Mouse (Mus musculus) spleen, postnatal 14 days (tissue): Measurements from ENCODE around the gene Miip.

ENCODE experiments used
- DNase-seq, 2 experiments: peaks; one replicate each; pipeline ENCODE4 v3.0.0; 2021 to 2022; ENCODE audit warnings: low spot score in 2 of 2

Gene Miip

DNA sequence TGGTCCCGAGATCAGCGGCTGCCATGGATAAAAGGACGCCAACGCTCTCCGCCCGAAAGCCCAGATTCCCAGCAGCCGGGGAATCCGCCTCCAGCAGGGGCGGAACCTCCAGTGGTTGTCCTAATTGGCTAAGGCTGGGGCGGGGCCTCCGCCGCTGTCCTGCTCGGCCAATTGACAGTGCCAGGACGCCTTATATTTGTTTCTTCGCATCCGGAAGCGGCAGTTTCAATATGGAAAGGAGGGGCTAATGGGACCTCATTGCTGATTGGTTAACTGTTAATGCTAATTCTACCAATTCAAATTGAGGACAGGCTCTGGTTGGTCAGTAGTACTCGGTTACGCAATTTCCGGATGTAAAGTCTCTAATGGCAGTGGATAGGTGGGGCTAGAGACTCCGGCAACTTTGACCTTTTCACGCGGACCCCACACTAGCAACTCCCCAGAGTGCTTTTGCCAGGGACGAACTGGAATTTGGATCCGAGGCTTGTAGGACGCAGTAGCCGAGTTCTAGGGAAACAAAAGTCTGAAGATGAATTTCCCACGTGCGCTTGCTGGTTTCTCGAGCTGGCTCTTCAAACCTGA lies at the start of gene Miip, which contains the start of gene Fv1:
TSS of gene Miip (minus strand) at position 367 of the 582 bp plus-strand sequence.
TSS of gene Fv1 (plus strand) at position 530 of the 582 bp plus-strand sequence.
- peak; percentile 83 to 85 for DNase-seq

DNA sequence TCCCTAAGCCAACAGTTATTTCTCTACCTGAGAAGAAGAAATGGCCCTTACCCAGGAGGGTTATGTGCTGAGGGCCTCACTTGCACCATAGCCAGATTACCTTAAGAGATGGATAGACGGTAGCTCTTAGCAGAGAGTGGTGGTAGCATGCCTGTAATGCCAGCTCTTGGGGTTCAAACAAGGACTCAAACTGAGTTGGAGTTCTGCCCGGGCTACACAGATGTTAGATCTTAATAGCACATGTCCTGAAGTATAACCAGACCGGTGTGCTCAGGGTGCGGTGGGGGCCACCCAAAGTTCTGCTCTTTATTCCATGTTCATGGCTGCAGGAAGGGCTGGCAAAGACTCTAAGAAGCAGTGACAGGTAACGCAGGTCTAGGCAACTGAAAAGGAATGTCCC lies 40.9 kb upstream of the Miip start:
- DNase-seq: no peak

DNA sequence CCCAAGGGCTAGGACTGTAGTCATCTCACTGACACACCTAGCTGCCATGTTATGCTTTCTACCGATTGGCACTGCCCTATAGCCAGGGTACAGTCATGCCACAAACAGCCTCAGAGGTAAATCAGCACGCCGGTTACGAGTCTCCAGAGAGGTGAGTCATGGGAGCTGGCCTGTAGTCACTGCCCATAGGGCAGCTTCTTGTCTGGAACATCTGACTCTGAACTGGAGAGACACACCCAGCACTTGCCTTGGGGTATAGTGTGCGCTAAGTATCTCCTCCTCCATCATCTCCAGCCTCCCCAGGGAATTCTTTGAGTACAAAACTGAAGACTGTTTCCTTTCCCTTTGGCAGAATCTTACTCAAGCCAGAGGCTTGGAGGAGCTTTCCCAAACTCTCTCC lies 37.6 kb upstream of the Miip start:
- no peak for DNase-seq

DNA sequence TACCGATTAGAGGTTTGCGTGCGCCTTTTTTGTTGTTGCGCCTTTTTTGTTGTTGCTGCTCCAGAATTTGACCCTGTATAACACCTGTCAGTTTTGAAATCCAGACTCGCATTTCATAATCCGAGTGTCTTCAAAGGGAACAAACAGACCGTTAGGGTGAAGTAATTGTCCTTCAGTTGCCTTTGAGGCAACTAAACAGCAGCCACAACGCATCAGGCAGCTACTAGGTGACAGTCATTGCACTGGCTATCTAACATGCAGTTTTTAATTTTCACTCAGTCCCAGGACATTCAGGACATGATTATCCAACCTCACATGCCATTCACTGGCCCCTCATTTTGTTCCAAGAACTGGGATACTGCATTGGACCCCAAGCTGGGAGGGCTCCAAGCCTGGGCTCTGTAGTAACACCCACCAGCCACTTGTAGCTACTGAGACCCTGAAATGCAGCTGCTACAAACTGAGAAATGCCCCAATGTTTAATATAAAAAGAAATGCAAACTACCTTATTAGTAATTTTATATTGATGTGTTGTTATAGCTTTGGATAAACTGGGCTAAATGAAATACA lies 36.6 kb upstream of the Miip start:
- no peak for DNase-seq

DNA sequence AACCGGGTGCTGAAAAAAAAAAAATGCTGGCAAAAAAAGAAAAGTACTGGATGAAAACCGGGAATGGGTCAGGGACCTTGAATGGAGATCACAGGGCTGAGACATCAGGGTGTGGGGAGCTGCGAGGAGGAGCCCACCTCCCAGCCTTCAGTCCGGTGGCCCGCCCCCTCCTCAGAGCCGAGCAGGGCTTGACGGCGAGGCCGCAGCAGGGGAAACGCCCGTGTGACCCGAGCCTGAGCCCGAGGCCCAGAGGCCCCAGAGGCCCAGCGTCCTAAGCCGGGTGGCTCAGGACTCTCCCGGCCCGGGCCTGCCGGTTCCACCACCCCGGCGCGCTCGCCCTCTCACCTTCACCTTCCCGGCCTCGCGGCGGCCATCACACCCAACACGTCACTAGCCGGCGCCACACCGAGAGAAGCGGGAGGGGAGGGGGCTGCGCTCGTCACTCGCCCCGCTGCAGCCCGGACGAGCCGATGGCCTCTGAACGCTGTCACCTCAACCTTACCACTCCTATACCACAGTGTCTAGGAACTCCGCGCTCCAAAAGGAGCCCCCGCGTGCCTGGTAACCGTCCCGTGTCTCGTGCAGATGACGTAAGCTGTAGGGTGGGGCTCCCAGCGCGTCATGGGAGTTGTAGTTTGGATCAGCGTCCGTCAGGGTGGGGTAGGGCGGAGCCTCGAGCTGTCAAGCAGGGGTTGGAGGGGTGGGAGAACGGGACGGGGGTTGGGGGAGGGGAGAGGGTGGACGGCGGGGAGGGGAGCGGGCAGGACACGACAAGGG lies 35.9 kb upstream of the Miip start, which contains the start of gene Mfn2:
TSS of gene Mfn2 (minus strand) at position 392 of the 777 bp plus-strand sequence.
- DNase-seq: peak; percentile 71 to 86

DNA sequence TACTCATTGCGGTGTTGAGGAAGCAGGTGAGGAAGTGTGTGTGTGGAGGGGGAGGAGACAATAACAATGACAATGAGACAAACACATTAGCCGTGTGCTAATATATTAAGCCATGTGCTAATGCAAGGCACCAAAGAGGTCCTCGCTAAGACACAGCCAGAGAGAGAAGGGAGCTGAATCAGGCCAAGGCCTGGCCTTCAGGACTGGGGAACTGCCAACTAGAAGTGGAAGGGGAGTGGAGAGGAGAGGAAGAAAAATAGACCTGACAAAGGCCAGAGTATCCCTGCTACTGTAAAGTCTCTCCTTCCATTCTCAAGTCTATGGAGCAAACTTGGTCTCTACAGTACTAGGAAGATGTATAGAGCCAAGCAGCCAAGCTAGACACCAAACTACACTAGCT lies 35.0 kb upstream of the Miip start:
- no peak for DNase-seq

DNA sequence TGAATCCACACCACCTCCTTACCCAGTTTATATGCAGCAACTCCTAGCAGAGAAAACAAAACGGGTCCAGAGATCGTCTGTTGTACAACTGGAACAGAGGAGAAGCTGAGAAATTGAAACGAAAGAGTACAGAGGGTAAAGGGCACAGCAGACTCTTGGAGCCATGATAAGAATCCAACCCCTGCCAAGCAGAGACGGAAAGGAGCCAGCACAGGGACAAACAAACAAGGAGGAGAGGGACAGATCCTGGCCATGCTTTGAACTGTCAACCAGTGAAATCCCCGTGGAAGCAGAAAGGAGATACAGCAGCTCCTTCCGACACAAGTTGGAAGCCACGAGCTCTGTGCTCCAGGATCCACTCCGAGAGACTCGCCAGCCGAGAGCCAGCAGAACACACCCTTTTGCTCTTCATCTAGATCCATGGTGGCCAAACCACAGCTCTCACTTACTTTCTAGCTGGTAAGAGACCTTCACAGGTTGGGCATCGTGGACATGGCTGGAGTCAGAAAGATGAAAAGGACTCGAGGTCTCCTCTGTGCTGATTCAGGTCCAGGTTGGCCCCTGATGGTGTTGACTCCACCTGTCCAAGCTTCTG lies 34.4 kb upstream of the Miip start:
- no peak for DNase-seq

DNA sequence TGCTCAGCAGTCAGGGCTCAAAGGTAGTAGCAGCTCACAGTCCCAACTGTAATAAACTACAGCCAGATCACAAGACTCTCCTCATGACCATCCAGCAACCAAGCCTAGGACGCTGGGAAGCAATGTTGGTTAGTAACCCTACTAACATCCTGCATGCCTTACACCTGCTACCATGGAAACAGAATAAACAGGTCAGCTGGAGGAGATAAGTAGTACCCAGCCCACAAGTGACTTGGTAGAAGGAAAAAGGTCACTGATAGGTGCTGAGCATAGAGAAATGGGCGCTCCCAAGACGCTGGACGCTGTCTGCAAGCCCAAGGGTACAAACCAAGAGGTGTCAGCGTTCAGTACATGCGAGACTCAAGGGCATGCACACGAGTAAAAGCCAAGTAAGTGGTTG lies 31.8 kb upstream of the Miip start:
- DNase-seq: no peak

DNA sequence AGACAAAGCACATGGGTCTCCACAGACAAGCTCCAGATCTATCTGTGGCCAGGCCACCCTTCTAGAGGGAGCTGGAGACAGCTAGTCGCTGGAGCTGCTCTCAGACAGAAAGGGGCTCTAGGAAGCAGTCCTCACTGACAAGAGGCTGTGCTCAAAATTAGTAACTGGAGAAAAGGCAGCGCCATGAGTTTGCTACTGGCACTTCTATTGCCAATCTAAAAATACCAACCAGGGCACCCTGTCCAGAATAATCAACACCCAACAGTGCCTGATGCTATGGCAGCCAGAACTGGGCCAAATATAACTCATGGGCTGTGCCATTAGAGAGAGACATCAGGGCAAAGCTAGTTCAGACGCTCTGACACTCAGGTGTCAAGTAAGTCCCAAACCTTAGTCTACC lies 28.7 kb upstream of the Miip start:
- no peak for DNase-seq

DNA sequence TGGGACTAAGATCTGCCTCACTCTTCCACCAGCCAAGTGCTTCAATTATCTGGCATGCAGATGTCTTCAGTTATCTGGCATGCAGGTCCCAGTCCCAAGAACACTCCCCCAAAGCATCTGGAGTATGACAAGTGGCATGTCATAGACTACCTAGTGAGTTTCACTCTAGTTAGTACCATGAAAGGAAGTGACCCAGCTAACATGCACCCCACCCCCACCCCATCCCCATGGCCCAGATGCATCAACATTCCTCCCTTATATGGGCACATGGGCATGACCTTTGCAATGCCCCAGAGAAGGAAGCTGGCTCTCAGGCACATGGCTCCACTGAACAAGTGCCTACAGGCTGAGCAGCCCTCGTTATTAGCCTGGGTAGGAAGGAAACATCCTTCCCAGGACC lies 27.8 kb upstream of the Miip start:
- DNase-seq: no peak

DNA sequence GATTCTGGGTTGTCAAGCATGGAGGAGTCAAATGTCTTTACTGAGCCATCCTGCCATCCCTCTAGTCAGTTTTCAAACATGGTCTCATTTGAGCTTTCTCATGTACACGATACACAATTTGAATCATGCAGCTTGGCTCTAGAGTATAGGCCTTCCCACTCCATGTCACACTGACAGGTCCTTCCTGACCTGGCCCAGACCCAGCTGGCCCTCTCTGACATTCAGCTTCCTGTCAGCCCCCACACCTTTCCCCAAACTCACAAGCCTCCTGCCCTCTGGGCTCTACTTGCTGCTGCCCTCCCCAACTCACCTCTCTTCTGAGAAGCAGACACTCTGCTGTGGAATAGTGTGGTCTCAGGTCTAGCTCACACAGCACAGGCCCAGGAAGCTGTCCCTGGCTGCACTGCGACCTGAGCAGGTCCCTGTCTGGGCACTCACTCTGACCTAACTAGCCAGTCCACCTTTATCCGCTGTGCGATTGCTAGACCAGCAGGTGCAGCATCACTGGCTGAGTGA lies 27.3 kb upstream of the Miip start:
- DNase-seq: no peak

DNA sequence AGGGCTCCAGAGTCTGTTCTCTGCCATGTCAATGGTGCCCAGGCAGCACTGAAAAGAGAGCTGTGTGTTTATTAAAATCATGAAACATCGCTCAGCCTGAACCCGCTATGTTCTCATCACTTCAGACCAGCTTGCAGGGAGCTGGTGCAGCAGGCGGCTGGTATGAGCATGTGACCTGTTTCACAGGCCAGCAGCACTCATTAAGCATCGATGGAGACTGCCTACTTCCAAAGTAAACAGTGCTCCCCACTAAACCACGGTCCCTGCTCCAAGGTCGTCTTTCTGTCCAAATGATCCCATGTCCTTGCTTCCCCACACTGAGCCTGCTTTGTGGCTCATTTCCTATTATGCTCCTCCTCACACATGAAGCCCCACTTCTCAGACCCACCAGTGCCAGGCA lies 21.7 kb upstream of the Miip start:
- DNase-seq: no peak

DNA sequence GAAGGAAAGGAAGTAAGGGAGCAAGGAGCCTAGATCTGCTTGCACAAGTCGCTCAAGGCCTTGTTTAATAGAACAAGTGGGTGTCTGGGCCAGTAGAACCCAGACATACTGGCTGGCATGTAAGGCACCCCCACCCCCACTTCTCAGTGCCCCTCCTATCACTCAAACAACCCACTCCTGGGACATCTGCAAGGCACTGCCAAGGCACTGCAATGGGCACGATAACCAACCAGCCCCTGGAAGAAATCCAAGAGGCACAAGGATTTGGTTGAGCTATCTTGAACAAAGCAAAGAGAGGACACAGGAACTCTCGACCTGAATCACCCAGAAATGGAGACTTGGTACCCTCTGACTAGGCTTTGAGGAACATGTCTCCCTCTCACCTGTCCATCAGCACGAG lies 19.6 kb upstream of the Miip start:
- no peak for DNase-seq

DNA sequence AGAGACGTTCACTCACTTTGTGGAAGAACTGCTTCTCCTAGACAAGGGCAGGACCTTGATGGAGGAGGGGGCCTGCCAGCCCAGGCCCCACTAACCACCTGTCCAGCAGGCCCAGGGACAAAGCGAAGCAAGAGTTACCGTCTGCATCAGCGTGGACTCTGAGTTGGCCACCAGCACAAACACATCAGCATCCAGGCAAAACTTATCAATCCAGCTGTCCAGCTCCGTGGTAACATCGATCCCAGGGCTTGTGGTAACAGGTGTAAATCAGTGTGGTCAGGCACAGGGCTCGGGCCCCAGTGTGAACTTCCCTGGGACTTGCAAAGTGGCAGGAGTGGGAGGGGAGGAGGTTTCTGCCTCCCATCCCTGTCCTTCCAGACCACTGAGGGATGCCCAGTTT lies 18.7 kb upstream of the Miip start:
- DNase-seq: no peak

DNA sequence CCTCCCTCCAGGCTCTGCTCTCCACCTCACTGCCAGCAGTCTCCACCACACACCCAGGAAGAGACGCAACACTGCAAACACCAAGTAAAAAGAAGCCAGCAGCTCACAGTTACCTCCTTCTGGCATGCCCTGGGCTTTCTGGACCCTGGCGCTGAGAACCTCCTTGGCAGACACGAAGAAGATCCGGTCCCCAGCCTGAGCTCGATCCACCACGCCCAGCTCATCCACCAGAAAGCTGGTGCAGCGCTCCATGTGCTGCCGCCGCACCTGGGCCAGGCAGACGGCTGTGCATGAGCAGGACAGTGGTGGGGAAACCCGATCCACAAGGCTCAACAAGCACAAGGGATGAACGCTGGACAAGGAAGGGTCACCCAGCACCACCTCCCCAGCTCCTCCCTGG lies 17.5 kb upstream of the Miip start:
- no peak for DNase-seq

DNA sequence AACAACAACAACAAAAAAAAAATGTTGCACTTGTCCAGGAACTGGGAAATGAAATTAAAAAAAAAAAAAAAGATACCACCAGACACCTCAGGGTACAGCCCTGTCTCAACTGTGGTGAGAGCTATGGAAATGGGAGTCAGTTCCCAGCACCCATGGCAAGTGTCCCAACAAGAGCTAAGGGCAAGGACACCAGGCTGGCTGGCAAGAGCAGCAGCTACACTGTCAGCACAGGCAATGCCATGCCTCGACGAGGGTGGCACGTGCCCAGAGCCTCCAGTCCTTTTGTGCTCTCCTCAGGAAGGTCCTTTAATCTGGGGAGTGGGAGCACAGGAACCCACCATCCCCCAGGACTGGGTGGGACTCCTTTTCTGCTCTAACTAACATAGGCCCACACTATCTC lies 15.5 kb upstream of the Miip start:
- no peak for DNase-seq

DNA sequence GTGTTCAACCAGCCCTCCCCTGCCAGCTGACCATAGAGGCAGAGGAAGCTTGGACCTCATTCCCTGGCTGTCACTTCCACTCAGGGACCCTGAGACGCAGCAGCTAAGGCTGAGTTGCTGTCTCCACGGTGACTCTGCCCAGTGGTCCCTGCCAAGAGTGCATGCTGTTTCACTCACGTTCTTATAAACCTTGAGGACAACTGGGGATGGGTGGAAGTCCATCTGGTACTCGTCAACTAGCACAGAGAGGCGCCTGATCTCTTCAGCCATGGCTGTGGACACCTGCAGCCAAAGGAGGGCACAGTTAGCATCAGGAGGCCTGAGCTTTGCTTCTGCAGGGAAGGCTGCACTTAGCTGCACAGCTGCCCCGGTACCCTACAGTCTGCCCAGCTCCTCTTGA lies 14.4 kb upstream of the Miip start:
- no peak for DNase-seq

DNA sequence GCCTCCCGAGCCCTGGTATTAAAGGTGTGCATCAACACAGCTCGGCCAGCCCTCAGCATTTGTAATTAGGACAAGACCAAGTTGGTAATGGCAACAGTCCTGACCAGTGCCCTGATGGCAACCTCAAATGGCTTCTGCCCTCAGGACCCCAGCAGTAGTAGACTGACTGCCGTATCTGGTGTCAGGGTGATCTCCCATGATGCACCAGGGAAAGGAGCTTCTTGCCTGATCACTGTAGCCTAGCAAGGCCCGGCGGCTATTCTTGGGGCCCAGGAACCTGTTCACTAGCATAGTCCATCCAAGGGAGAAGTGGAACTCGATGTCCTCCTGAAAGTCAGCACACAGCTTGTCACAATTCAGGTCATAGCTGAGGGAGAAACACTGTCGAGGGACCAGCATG lies 13.2 kb upstream of the Miip start:
- no peak for DNase-seq

DNA sequence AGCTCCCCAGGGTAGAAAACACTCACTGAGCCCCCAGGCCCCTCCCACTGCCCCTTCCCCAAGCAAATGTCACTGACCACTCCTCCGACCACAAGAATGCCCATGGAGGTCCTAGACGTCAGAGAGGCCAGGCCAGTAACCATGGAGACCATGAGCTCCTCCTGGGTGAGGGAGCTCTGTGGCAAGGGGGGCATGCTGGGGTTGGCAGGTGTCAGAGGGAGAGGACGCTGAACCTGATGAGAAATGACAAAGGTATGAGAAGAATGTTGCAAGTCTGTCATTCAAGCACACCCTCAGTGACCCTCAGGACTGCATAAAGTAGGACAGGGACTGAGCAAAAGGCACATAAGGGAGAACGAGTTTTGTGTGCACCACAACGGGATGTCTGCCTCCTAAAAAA lies 11.2 kb upstream of the Miip start:
- no peak for DNase-seq

DNA sequence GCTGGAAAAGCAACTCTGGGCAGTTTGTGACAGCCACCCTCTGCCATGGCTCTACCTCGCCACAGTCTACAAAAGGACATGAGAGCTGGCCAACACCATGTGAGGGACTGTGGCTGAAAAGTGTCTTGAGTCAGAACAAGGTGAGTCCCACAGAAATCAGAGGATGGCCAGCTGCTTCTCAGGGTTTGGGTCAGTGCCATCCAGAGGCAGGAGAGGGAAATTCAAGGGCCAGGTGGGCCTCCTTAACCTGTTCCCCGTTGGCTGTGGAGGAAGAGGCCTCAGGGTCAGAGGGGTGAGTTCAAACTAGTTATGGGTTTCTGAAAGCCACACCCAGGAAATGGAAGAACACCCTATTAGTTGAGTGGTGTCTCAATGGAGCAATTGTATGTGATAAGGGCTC lies 10.8 kb upstream of the Miip start:
- DNase-seq: no peak

DNA sequence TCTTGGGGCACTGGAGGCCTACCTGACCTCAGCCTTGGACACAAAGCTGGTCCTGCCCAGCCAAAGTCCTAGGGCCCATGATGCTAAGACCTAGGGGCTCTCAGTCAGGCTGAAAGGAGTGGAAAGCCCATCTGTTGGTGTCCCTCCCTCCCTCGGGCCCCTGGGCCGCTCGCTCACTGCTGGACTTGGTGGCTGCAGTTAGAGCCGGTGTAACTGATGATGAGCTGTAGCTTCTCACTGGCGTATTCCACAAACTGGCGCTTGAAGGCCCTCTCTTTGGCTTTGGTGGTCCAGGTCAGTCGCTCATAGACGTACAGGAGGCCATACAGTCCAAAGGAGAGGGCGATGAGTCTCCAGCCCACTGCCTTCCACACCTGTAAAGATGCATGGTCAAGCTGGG lies 9.9 kb upstream of the Miip start:
- no peak for DNase-seq

DNA sequence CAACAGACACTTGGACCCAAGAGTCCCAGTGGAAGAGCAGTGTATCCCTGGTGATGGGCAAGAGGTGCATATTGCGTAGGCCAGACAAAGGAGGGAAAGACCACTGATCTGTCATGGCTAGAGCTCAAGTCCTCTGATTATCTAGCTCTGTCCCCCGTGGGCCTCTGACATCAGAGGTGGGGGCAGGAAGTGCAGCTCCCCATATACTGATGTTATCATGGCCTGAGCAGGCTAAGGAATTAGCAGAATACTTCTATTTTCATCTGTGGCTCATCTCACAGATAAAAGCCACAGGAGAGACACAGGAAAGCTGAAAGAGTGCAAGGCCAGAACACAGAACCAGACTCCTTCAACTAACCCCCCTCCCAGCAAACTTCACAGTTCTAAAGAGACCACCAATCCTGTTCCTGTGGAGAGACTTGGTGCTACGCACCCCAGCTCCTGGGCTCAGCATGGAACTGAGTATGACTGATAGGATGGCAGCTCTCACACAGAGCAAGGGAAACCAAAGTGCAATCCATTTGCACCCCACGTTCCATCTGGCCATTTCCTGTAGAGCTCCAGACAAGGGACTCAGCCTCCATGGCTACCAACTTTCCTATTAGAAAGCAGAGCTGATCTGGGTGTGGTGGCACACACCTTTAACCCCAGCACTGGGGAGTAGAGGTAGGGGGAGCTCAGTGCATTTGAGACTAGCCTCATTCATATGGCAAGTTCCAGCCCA lies 7.4 kb upstream of the Miip start:
- no peak for DNase-seq
